Mouse (Mus musculus) heart, embryonic 14.5 days (tissue): ENCODE results near the gene Tns1. TPM values are rescaled to one million over a fixed set of nuclear protein-coding genes. Genes with fewer than 3 reads are reported as not detected.

Source experiments
- ATAC-seq: fragments of 200-750 bp; cut with Nextera tagmentation; 2 replicates; pipeline ENCODE4 v1.8.0; 2017; ENCODE audit warnings: low read depth, moderate TSS enrichment; ENCODE audit not compliant: insufficient number of reproducible peaks, insufficient read depth, low FRiP score
- H3K27ac ChIP-seq, 2 experiments: fragments of 200-500 bp in 1 of 2; fragments of 300-500 bp in 1 of 2; sonication (generic) in 1 of 2; replicated peaks in 1 of 2; 2 replicates each; pipeline ENCODE4 v1.5.1; 2012 to 2014; ENCODE audit warnings: low read depth in 2 of 2, low read length in 2 of 2, control low read depth in 1 of 2, mild to moderate bottlenecking in 1 of 2, mixed read lengths in 1 of 2; ENCODE audit not compliant: control insufficient read depth in 1 of 2, insufficient read depth in 1 of 2
- H3K27me3 ChIP-seq: fragments of 300-500 bp; sonication (generic); 2 replicates; pipeline ENCODE4 v1.6.1; 2014; ENCODE audit warnings: mild to moderate bottlenecking, low read length, control low read depth; ENCODE audit not compliant: control insufficient read depth, insufficient read depth
- H3K36me3 ChIP-seq: fragments of 300-500 bp; sonication (generic); 2 replicates; pipeline ENCODE4 v1.6.1; 2014; ENCODE audit warnings: mild to moderate bottlenecking, control low read depth, low read length, mixed read lengths; ENCODE audit not compliant: control insufficient read depth, insufficient read depth
- H3K4me1 ChIP-seq, 2 experiments: fragments of 200-500 bp in 1 of 2; fragments of 300-500 bp in 1 of 2; sonication (generic) in 1 of 2; 2 replicates each; pipeline ENCODE4 v1.6.1; 2012 to 2014; ENCODE audit warnings: low read length in 2 of 2, control low read depth in 1 of 2, mixed read lengths in 1 of 2; ENCODE audit not compliant: control insufficient read depth in 2 of 2, insufficient read depth in 2 of 2
- H3K4me2 ChIP-seq: fragments of 300-500 bp; sonication (generic); 2 replicates; pipeline ENCODE4 v1.6.1; 2014; ENCODE audit warnings: mild to moderate bottlenecking, low read length
- H3K4me3 ChIP-seq, 2 experiments: fragments of 200-500 bp in 1 of 2; fragments of 300-500 bp in 1 of 2; sonication (generic) in 1 of 2; 2 replicates each; pipeline ENCODE4 v1.5.1; 2012 to 2014; ENCODE audit warnings: low read length in 2 of 2, mild to moderate bottlenecking in 2 of 2, control low read depth in 1 of 2, low read depth in 1 of 2, moderate library complexity in 1 of 2; ENCODE audit not compliant: control insufficient read depth in 1 of 2, insufficient read depth in 1 of 2
- H3K9ac ChIP-seq: fragments of 300-500 bp; sonication (generic); 2 replicates; pipeline ENCODE4 v1.6.1; 2014; ENCODE audit warnings: mild to moderate bottlenecking, low read length
- H3K9me3 ChIP-seq: fragments of 300-500 bp; sonication (generic); 2 replicates; pipeline ENCODE4 v1.6.1; 2016; ENCODE audit warnings: low read length, control low read depth; ENCODE audit not compliant: control insufficient read depth
- WGBS: fragments of 180-500 bp; shearing (Covaris S2); extraction: QIAGEN DNeasy Blood & Tissue Kit; methylation state at CpG from one replicate; pipeline ENCODE4 v1.1.7; 2014; 5-methylcytosine and 5-hydroxymethylcytosine counted together
- polyA plus RNA-seq: library from polyadenylated mRNA; unstranded; fragments of >200 nt; fragmentation: Nextera tagmentation; extraction: Ambion mirVana; gene quantifications from 2 replicates; pipeline ENCODE4 v1.2.1, GENCODE M21; 2014

Tns1 gene
- polyA plus RNA-seq, 1 experiment from 2014 or later, result 125 TPM

GRCm38 (mm10) chr1:74076230-74076629 lies 48.0 kb downstream of the Tns1 start:
- no peak overlapping the region for H3K4me3 ChIP-seq
- H3K27ac ChIP-seq, result no peak overlapping the region
- H3K36me3 ChIP-seq, result no peaks in the 10 kb centered on the region
- H3K4me1 ChIP-seq, result peaks cover 2 to 4% of the 10 kb centered on the region in 2 experiments; a peak in 1 of 4 replicates
- no peaks in the 10 kb centered on the region for H3K27me3 ChIP-seq
- H3K9me3 ChIP-seq, result no peaks in the 10 kb centered on the region
- WGBS, result 71% methylated on average over 4 of the region's 4 CpGs
- no peak overlapping the region for H3K4me2 ChIP-seq
- H3K9ac ChIP-seq, result no peak overlapping the region
- no peak for ATAC-seq

- WGBS, result 81% methylated on average over 7 of the region's 7 CpGs
- Histone ChIP-seq H3K27ac (no peak overlapping the region), H3K36me3 (no peaks in the 10 kb centered on the region), H3K4me2 (no peak overlapping the region), H3K4me1 (peaks cover 5 to 10% of the 10 kb centered on the region in 2 experiments), H3K4me3 (no peak overlapping the region), H3K27me3 (no peaks in the 10 kb centered on the region), H3K9ac (no peak overlapping the region), H3K9me3 (no peaks in the 10 kb centered on the region)
- no peak for ATAC-seq
Measured at GRCm38 (mm10) chr1:74074693-74075485, 49.4 kb downstream of the Tns1 start.

GRCm38 (mm10) chr1:74073791-74074190 lies 50.5 kb downstream of the Tns1 start:
- 69% methylated on average over 6 of the region's 6 CpGs for whole genome bisulfite sequencing
- no peak for ATAC-seq
- Histone ChIP-seq H3K9me3 (no peaks in the 10 kb centered on the region), H3K4me2 (no peak overlapping the region), H3K4me1 (peaks cover 16 to 21% of the 10 kb centered on the region in 2 experiments), H3K9ac (no peak overlapping the region), H3K4me3 (no peak overlapping the region), H3K36me3 (no peaks in the 10 kb centered on the region), H3K27ac (no peak overlapping the region), H3K27me3 (no peaks in the 10 kb centered on the region)

- no peak overlapping the region for H3K4me3 ChIP-seq
- no peaks in the 10 kb centered on the region for H3K27me3 ChIP-seq
- no peaks in the 10 kb centered on the region for H3K9me3 ChIP-seq
- no peak for ATAC-seq
- H3K27ac ChIP-seq, result no peak overlapping the region
- 52% methylated on average over 4 of the region's 4 CpGs for WGBS
- H3K9ac ChIP-seq, result no peak overlapping the region
- no peaks in the 10 kb centered on the region for H3K36me3 ChIP-seq
- peaks cover 31 to 37% of the 10 kb centered on the region in 2 experiments for H3K4me1 ChIP-seq
- H3K4me2 ChIP-seq, result no peak overlapping the region
Measured at GRCm38 (mm10) chr1:74070745-74071144, 53.5 kb downstream of the Tns1 start.

GRCm38 (mm10) chr1:74070001-74070551 lies 54.2 kb downstream of the Tns1 start:
- Histone ChIP-seq H3K4me2 (no peak overlapping the region), H3K9ac (no peak overlapping the region), H3K27me3 (no peaks in the 10 kb centered on the region), H3K36me3 (no peaks in the 10 kb centered on the region; the same call in 1 of the 2 replicates), H3K4me3 (no peak overlapping the region), H3K9me3 (no peaks in the 10 kb centered on the region), H3K4me1 (peaks cover 31 to 37% of the 10 kb centered on the region in 2 experiments), H3K27ac (peak overlapping the region in 1 of 2 experiments; percentile 89; a peak in 1 of 4 replicates)
- no peak for ATAC-seq
- WGBS, result 60% methylated on average over 7 of the region's 7 CpGs

GRCm38 (mm10) chr1:74069085-74069835 lies 55.0 kb downstream of the Tns1 start:
- peak overlapping the region; percentile 82 for H3K9ac ChIP-seq
- peak overlapping the region; percentile 66 to 89 for H3K27ac ChIP-seq
- H3K9me3 ChIP-seq, result no peaks in the 10 kb centered on the region
- H3K36me3 ChIP-seq, result no peaks in the 10 kb centered on the region; the same call in 1 of the 2 replicates
- H3K4me2 ChIP-seq, result peak overlapping the region; percentile 76
- WGBS, result 34% methylated on average over 9 of the region's 9 CpGs
- H3K4me3 ChIP-seq, result peak overlapping the region; percentile 59 to 74
- H3K27me3 ChIP-seq, result no peaks in the 10 kb centered on the region
- ATAC-seq, result no peak
- H3K4me1 ChIP-seq, result peaks cover 31 to 37% of the 10 kb centered on the region in 2 experiments

GRCm38 (mm10) chr1:74068366-74069084 lies 55.7 kb downstream of the Tns1 start:
- WGBS, result 1% methylated on average over 32 of the region's 41 CpGs
- Histone ChIP-seq H3K4me2 (peak overlapping the region; percentile 76), H3K4me1 (peaks cover 31 to 37% of the 10 kb centered on the region in 2 experiments)

More at GRCm38 (mm10) chr1:74068366-74069084, 55.7 kb downstream of the Tns1 start:
- Histone ChIP-seq H3K27ac (peak overlapping the region; percentile 84 to 89), H3K36me3 (peaks cover 6% of the 10 kb centered on the region), H3K9me3 (no peaks in the 10 kb centered on the region), H3K4me3 (peak overlapping the region; percentile 59 to 74), H3K27me3 (no peaks in the 10 kb centered on the region), H3K9ac (peak overlapping the region; percentile 82)
- peak; percentile 51; the same call in 1 of the 2 replicates for ATAC-seq
